Mouse (Mus musculus) embryonic facial prominence, embryonic 12.5 days (tissue): ENCODE data around the gene Fhad1. TPM values are rescaled to one million over a fixed set of nuclear protein-coding genes. Genes with fewer than 3 reads are reported as not detected.

Source experiments
- ATAC-seq: fragments of 200-750 bp; cut with Nextera tagmentation; 2 replicates; pipeline ENCODE4 v1.8.0; 2017; ENCODE audit not compliant: insufficient number of reproducible peaks, insufficient read depth, low FRiP score, low TSS enrichment
- H3K27ac ChIP-seq: fragments of 300-500 bp; sonication (generic); 2 replicates; pipeline ENCODE4 v1.5.1; 2016; ENCODE audit warnings: mild to moderate bottlenecking
- H3K27me3 ChIP-seq: fragments of 300-500 bp; sonication (generic); 2 replicates; pipeline ENCODE4 v1.6.1; 2016; ENCODE audit warnings: mild to moderate bottlenecking, moderate library complexity
- H3K36me3 ChIP-seq: fragments of 300-500 bp; sonication (generic); 2 replicates; pipeline ENCODE4 v1.6.1; 2016; ENCODE audit warnings: mild to moderate bottlenecking
- H3K4me1 ChIP-seq: fragments of 300-500 bp; sonication (generic); 2 replicates; pipeline ENCODE4 v1.6.1; 2016
- H3K4me2 ChIP-seq: fragments of 300-500 bp; sonication (generic); replicated peaks from 2 replicates; pipeline ENCODE4 v1.6.1; 2016; ENCODE audit warnings: mild to moderate bottlenecking, moderate library complexity
- H3K4me3 ChIP-seq: fragments of 300-500 bp; sonication (generic); 2 replicates; pipeline ENCODE4 v1.5.1; 2016; ENCODE audit warnings: mild to moderate bottlenecking
- H3K9ac ChIP-seq: fragments of 300-500 bp; sonication (generic); 2 replicates; pipeline ENCODE4 v1.6.1; 2016; ENCODE audit warnings: mild to moderate bottlenecking, moderate library complexity
- H3K9me3 ChIP-seq: fragments of 300-500 bp; sonication (generic); 2 replicates; pipeline ENCODE4 v1.6.1; 2016; ENCODE audit warnings: mild to moderate bottlenecking, moderate library complexity
- WGBS: fragments of 180-500 bp; shearing (Covaris S2); methylation state at CpG from one replicate; pipeline ENCODE4 v1.1.7; 2016; 5-methylcytosine and 5-hydroxymethylcytosine counted together
- polyA plus RNA-seq: library from polyadenylated mRNA; unstranded; fragments of >200 nt; fragmentation: Nextera tagmentation; extraction: Ambion mirVana; gene quantifications from 2 replicates; pipeline ENCODE4 v1.2.1, GENCODE M21; 2016

Gene Fhad1
- polyA plus RNA-seq, 1 experiment from 2014 or later, result 1.9 TPM

DNA sequence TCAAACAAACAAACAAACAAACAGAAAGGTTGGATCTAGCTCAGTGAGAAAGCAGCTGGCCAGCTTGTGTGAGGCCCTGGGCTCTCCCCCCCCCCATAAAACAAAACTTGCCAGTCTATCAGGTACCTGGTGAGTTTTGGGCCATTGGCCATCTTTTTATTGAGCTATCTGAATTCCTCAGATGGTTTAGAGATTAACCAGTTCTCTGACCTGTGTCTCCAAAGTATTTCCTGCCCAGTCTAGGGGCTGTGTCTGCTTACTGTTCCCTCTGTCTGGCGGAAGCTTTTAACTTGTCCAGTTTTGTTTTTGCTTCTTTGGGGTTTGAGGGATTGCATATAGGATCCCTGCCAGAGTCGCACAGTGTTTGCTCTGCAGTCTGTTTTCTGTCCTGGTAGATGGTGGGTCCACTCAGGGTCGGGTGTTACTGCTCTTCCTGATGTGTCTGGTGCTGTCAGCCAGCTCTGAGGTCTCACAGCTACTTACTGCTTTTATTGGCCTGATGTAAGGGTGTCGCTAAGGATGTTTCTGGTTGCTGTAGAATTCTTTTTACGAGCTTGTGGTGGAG lies 89.0 kb downstream of the Fhad1 start:
- WGBS, result 62% methylated on average over 5 of the region's 5 CpGs
- H3K4me3 ChIP-seq, result no peak overlapping the region
- ATAC-seq, result no peak
- H3K27me3 ChIP-seq, result no peaks in the 10 kb centered on the region
- H3K9ac ChIP-seq, result no peak overlapping the region
- no peaks in the 10 kb centered on the region for H3K36me3 ChIP-seq
- H3K4me2 ChIP-seq, result no peak overlapping the region
- H3K9me3 ChIP-seq, result no peaks in the 10 kb centered on the region
- 0 out of 2 replicates have a peak, but pooled peaks cover 6% of the 10 kb centered on the region for H3K4me1 ChIP-seq
- H3K27ac ChIP-seq, result no peak overlapping the region

DNA sequence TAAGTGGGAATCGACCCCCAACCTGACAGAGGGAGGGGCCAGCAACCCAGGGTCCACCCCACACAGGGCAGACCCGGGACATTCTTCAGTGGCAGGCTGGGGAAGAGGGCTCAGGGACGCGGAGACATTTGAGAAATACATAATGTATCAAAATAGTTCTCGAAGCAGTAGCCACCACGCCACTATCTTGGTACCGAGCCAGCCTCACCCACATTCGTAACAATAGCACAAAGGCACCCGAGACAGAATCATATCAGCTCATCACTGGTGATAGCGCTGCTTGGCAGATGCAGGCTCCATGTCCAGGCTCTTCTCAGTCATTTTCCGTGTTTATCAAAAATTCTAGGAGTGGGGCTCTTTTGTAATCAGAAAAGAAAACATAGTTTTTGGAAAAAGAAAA lies 90.9 kb downstream of the Fhad1 start:
- H3K4me1 ChIP-seq, result no peaks in the 10 kb centered on the region
- no peak for ATAC-seq
- H3K9ac ChIP-seq, result no peak overlapping the region
- H3K27me3 ChIP-seq, result no peaks in the 10 kb centered on the region
- 87% methylated on average over 11 of the region's 11 CpGs for WGBS
- no peak overlapping the region for H3K4me2 ChIP-seq
- no peaks in the 10 kb centered on the region for H3K9me3 ChIP-seq
- no peaks in the 10 kb centered on the region for H3K36me3 ChIP-seq
- H3K27ac ChIP-seq, result no peak overlapping the region
- H3K4me3 ChIP-seq, result no peak overlapping the region

DNA sequence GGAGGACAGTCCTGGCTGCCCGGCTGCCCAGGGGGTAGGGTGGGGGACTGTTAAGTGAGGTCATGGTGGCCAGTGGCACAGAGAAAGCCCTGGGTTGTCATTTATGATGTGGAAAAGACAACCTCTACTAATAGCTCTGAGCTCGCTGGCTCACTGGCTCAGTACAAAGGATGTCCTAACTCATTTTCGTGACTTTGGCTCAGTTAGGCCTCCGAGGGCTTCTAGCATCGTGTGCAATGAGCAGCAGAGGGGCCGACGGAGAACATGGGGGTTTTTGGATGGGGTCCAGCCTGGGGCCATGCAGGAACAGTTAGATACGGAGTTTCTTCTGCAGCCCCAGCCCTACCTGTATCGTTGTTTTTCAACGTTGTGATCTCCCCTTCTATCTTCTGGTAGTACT lies 94.5 kb downstream of the Fhad1 start:
- WGBS, result 85% methylated on average over 10 of the region's 10 CpGs
- H3K9ac ChIP-seq, result no peak overlapping the region
- no peak for ATAC-seq
- H3K27ac ChIP-seq, result no peak overlapping the region
- H3K4me2 ChIP-seq, result no peak overlapping the region
- H3K4me1 ChIP-seq, result no peaks in the 10 kb centered on the region
- no peaks in the 10 kb centered on the region for H3K27me3 ChIP-seq
- H3K9me3 ChIP-seq, result no peaks in the 10 kb centered on the region
- H3K4me3 ChIP-seq, result no peak overlapping the region
- no peaks in the 10 kb centered on the region for H3K36me3 ChIP-seq

DNA sequence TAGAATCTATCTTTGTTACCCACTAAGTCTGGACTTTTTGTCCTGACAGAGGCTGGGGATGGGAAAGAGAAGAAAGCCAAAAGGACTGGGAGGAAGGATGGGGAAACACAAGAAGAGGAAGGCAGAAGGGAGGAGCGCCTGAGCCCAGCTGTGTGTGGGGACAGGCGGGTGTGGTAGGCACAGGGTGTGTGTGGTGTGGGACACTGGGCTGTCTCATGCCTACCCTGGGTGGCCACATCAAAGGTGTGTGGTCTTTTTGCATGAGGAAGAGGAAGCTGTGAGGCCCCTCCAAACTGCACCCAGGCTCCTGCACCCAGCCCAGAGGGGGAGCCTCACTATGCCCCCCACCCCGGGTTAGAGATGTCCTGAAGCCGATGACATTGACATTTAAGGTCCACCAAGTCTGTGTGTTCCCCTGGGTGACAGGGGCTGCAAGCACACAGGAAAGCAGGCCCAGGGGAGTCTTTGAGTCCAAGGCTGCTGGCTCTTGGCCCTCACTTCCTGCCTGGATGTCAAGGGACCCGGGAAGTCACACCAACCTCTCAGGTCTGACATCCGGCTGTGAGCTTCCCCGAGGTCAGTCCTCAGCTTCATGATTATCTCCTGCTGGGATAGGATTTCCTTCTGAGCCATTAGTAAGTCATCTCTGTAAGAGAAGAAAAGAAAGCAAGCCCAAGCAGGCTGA lies 97.0 kb downstream of the Fhad1 start:
- H3K4me1 ChIP-seq, result 0 out of 2 replicates have a peak, but pooled peaks cover 4% of the 10 kb centered on the region
- H3K27ac ChIP-seq, result no peak overlapping the region
- no peaks in the 10 kb centered on the region for H3K9me3 ChIP-seq
- no peaks in the 10 kb centered on the region for H3K36me3 ChIP-seq
- 58% methylated on average over 7 of the region's 7 CpGs for WGBS
- H3K4me2 ChIP-seq, result no peak overlapping the region
- H3K9ac ChIP-seq, result no peak overlapping the region
- ATAC-seq, result no peak
- H3K27me3 ChIP-seq, result no peaks in the 10 kb centered on the region
- no peak overlapping the region for H3K4me3 ChIP-seq

DNA sequence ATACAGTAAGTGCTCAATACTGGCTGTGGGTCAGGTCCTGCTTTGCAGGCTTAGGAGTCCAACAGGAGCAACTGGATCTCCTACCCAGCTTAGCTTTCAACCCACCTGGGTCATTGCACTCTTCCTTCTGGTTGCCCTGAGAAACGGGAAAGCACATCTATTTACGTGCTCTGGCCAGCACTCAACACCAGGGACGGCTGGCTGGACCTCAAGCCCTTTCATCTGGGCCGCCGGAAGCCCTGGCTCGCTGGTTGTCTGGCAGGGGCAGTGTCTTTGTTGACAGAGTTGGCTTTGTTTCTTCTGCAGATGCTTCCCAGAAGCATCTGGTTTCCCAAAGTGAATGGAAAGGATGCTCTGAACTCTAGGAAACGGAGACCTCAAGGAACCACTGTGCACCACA lies 100.8 kb downstream of the Fhad1 start:
- 0 out of 2 replicates have a peak, but pooled peaks cover 4% of the 10 kb centered on the region for H3K4me1 ChIP-seq
- no peak overlapping the region for H3K4me2 ChIP-seq
- H3K27ac ChIP-seq, result 0 out of 2 replicates have a peak overlapping the region, but pooled peaks have one; percentile 1
- no peaks in the 10 kb centered on the region for H3K9me3 ChIP-seq
- no peak overlapping the region for H3K4me3 ChIP-seq
- H3K27me3 ChIP-seq, result no peaks in the 10 kb centered on the region
- no peak for ATAC-seq
- 38% methylated on average over 7 of the region's 7 CpGs for WGBS
- no peak overlapping the region for H3K9ac ChIP-seq
- no peaks in the 10 kb centered on the region for H3K36me3 ChIP-seq

DNA sequence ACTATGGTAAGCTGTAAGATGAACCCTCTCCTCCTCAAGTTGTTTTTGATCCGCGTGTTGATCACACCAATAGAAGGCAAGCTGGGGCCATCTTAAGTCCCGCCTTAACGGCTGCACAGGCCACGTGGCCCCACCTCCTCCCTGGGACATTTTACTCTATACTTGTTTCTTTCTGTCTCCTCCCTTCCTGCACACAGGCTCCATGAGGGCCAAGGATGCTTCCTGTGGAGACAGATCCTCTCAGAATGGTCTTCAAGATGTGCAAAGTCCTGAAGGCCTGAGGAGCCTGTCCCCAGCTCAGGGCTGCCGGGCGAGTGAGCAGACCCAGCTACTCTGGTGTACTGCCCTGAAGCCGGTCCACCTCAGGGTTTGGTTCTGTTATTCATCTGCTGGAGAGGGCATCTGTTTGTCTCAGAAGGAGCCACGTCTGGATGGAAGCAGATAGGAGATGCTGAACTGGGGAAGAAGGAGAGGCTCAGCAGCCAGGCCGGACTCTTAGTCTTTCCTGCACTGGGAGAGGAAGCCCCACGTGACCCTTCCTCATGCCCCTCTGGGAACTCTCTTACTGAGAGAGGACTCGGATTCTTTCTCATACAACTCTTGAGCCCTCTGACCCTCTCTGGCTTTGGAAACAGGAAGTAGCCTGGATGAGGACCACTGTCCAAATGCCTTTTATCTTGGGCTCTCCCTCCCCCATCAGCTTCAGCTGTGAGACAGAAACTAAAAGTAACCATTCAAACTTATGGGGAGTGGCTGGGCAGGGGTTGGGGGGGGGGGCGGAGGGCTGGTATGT lies 101.5 kb downstream of the Fhad1 start:
- no peak overlapping the region for H3K27ac ChIP-seq
- no peak for ATAC-seq

DNA sequence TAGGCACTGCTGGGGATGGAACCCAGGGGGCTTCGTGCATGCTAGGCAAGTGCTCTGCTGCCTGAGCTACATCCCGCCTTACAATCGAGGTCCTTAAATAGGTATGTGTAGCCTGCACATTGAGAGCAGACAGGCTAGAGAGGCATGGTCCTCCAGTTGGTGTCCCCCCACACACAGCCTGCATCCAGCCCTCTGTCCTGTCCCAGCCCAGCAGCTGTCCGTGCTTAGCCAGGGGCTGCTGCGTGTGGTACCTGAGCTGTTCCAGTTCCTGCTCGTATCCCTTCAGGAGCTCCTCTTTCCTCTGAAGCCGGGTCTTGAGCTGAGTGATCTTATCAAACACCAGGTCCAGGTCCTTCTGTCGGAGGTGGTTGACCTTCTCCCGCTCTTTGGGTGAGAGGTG lies 110.2 kb downstream of the Fhad1 start:
- H3K4me3 ChIP-seq, result no peak overlapping the region
- WGBS, result 74% methylated on average over 9 of the region's 9 CpGs
- no peaks in the 10 kb centered on the region for H3K9me3 ChIP-seq
- no peak overlapping the region for H3K4me2 ChIP-seq
- H3K9ac ChIP-seq, result no peak overlapping the region
- ATAC-seq, result no peak
- no peaks in the 10 kb centered on the region for H3K27me3 ChIP-seq
- peaks cover 16% of the 10 kb centered on the region; the same call in 1 of the 2 replicates for H3K4me1 ChIP-seq
- H3K27ac ChIP-seq, result no peak overlapping the region
- H3K36me3 ChIP-seq, result no peaks in the 10 kb centered on the region

More for the DNA sequence above, 101.5 kb downstream of the Fhad1 start:
- WGBS, result 69% methylated on average over 13 of the region's 13 CpGs
- Histone ChIP-seq H3K9me3 (no peaks in the 10 kb centered on the region), H3K4me2 (no peak overlapping the region), H3K9ac (no peak overlapping the region), H3K4me3 (no peak overlapping the region), H3K36me3 (no peaks in the 10 kb centered on the region), H3K4me1 (0 out of 2 replicates have a peak, but pooled peaks cover 4% of the 10 kb centered on the region), H3K27me3 (no peaks in the 10 kb centered on the region)

DNA sequence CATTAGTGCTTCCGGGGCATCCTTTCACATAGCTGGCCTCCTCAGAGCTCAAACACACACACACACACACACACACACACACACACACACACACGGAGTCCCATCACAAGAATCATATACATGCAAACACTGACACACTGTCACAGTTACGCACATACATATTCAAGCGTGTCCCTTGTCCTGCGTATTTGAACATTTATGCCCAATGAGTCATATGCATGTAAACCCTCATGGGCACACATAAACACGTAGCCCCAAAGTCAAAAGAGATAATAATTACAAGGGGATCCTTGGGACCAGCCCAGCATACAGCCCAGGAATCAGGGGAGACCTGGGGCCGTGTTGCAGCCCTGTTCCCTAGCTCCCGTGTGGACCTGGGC lies 112.4 kb downstream of the Fhad1 start:
- H3K36me3 ChIP-seq, result no peaks in the 10 kb centered on the region
- no peak overlapping the region for H3K4me3 ChIP-seq
- no peak overlapping the region for H3K9ac ChIP-seq
- no peaks in the 10 kb centered on the region for H3K27me3 ChIP-seq
- no peak for ATAC-seq
- no peaks in the 10 kb centered on the region for H3K9me3 ChIP-seq
- H3K4me2 ChIP-seq, result no peak overlapping the region
- H3K4me1 ChIP-seq, result peaks cover 20% of the 10 kb centered on the region; the same call in 1 of the 2 replicates
- 81% methylated on average over 8 of the region's 8 CpGs for WGBS
- no peak overlapping the region for H3K27ac ChIP-seq

DNA sequence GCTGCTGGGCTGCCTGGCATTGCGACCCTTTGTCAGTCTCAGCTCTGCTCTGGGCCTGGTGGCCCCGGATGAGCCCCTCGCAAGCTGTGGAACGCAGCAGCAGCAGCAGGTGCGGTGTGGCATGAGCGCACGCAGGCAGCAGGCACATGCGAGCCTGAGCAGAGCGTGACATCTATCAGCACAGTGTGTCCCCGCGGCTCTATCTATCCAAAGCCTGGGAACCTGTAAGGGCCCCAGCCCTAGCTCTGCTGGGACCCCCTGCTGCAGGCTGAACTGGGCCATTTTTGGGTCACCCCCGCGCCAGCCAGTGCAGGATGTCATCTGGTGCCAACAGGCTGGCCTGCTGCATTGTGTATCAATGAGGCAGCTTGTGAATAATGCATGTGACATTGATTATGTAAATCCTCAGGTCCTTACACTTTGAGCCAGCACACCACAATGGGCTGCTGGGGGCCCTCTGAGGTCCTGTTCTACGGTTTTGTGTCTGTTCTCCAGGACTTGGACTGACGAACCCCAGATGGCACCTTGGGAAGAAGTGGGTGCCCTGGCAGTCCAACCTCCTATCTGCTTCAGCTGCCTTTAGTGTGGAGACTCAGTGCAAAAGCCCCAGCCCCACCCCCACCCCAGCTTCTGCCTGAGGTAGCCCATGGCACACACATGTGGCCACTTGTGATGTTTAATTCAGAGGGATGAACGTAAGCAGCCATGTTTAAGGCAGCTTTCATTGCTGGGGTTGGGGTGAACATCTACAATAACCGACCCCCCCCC lies 113.0 kb downstream of the Fhad1 start:
- Histone ChIP-seq H3K4me2 (no peak overlapping the region), H3K9me3 (no peaks in the 10 kb centered on the region), H3K4me1 (peaks cover 20% of the 10 kb centered on the region; the same call in 1 of the 2 replicates), H3K9ac (no peak overlapping the region), H3K27me3 (no peaks in the 10 kb centered on the region), H3K4me3 (no peak overlapping the region), H3K27ac (no peak overlapping the region), H3K36me3 (no peaks in the 10 kb centered on the region)
- WGBS, result 47% methylated on average over 17 of the region's 17 CpGs
- no peak for ATAC-seq

DNA sequence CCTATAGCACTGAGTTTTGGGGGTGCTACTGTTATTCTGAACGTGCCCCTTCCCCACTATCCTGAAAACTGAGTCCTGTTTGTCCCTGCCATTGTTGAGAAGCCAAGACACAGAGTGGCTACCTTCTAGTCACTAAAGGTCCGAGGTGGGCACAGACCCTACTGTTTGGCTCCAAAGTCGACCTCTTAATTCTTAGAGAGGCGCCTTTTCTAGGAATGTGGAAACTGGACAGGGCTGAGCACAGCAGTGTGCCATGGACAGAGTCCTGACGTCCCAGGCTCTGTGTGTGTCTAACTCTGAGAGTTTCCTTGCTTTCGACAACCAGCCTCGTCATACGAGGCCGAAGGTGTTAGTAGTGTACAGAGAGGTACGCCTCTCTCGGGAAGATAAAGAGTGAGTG lies 114.5 kb downstream of the Fhad1 start:
- H3K4me2 ChIP-seq, result no peak overlapping the region
- no peaks in the 10 kb centered on the region for H3K27me3 ChIP-seq
- H3K9ac ChIP-seq, result no peak overlapping the region
- H3K4me3 ChIP-seq, result no peak overlapping the region
- WGBS, result 59% methylated on average over 11 of the region's 11 CpGs
- H3K4me1 ChIP-seq, result peaks cover 20% of the 10 kb centered on the region; the same call in 1 of the 2 replicates
- 0 out of 2 replicates have a peak overlapping the region, but pooled peaks have one; percentile 54 for H3K27ac ChIP-seq
- ATAC-seq, result no peak
- no peaks in the 10 kb centered on the region for H3K9me3 ChIP-seq
- H3K36me3 ChIP-seq, result no peaks in the 10 kb centered on the region

DNA sequence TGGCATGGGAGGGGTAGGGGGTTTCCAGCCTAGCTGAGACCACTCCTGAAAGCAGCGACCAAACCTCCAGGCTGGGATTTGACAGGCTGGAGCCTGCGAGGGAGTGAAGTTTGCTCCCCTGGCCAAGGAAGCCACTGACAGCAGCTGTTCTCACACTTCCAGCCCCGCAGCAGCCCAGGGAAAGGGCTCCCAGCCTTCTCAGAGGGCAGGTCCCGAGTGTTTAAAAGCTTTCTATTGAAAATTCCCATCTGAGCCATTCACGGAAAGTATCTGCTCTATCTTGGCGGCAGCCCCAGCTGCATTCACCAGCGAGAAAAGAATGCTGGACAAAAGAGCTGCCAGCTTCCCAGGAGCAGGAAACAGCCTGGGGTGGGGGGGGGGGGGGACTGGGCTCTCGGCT lies 114.9 kb downstream of the Fhad1 start:
- Histone ChIP-seq H3K9ac (no peak overlapping the region), H3K27ac (peak overlapping the region; percentile 54), H3K27me3 (no peaks in the 10 kb centered on the region), H3K4me3 (no peak overlapping the region), H3K9me3 (no peaks in the 10 kb centered on the region), H3K4me2 (no peak overlapping the region), H3K4me1 (peaks cover 20% of the 10 kb centered on the region; the same call in 1 of the 2 replicates), H3K36me3 (no peaks in the 10 kb centered on the region)
- 7% methylated on average over 8 of the region's 8 CpGs for WGBS
- no peak for ATAC-seq
